Mouse (Mus musculus) thymus, postnatal 25 days (tissue): ENCODE results near the gene Kif6.

Experiments
- DNase-seq: peaks from one replicate; pipeline ENCODE4 v3.0.0; 2022

Gene Kif6

DNA sequence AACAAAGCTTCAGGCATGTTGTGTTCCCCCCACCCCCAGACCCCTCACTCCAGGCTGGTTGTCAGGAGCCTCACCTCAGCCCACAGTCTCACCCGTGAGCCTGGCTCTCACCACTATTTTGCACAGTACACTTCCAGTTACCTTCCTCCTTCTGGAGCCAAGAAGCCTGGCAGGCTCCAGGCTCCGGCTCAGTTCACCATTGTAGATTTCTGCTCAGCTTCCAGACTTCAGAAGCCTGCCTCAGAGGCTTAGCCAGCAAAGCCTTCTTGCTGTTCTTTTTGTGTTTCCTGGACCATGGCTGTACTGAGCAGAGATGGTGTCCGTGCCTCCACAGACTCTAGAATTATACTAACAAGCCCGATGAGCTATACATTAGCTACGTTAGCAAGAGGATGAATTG, 248.7 kb downstream of the Kif6 start:
- DNase-seq, result no peak

DNA sequence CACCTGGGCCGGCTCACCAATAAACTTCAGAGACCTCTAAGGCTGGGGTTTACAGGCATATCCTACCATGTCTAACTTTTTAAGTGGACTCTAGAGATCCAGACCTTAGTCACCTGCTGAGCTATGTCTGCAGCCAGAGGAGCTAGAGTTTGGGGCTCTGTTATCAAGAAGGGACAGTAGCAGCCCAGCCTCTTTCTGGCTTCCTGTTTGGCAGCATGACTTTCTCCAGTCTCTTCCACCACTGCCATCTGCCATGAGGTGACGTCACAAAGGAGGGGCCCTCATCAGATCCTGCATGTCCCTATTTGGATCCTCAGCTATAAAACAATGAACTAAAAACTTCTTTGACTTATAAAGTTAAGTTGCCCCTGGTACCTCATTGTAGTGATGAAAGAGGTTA, 250.7 kb downstream of the Kif6 start:
- no peak for DNase-seq

DNA sequence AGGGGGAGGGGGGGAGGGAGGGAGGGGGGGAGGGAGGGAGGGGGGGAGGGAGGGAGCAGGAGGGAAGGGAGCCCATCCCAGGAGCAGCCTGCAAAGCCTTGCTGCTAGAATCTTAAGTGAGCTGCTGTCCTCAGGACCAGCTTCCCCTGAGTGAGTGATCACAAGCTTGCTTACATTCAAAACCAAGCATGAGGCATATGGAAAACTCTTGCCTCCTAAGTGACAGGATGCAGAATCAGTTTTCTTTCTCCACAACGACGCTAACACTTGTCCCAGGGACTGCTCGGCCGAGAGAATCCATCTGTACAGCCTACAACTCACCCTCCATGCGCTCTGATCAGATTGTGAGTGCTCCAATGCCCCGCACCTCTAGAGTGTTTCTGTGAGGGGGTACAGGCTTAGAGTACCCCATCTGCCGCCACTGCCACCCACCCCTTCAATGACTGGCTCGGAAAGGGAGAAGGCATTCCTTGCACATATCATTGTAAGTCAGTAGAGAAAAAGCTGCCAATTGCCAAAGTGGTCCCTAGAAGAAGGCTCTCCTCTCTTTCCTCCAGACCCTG, 251.8 kb downstream of the Kif6 start:
- no peak for DNase-seq

DNA sequence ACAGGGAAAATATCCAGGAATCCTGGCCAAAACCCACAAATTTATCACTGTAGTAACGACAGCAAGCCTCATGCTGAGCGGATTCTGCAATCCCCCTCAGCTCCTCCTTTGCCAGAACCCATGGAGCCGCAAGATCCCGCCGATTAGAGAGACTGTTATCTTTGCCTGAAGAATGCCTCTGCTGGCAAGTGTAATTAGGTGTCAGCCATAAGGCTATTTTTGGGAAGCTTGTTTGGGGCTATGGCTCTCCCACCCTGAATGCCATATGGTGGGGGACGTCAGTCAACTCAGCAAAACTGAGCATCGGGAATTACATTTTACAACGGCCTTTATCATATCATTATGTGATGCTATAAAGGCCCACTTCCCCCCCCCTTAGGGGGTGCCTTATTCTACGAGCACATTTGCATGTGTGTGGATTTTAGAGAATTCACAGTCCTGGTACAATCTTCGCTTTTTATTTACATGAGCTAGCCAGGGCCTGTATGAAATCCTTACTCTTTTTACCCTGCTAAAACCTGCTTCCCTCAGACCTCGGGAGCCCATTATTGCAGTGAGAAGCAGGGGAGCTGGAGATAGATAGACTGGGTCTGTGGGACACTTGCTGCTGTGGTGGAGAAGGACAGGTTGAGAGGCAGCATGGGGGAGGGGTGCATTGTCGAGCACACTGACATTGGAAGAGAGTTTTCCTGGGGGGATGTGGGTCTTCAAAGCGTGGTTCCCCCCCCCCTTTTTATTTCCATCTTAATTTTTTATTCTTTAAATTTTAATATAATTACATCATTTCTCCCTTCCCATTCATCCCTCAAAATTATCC, 252.6 kb downstream of the Kif6 start:
- DNase-seq, result no peak

DNA sequence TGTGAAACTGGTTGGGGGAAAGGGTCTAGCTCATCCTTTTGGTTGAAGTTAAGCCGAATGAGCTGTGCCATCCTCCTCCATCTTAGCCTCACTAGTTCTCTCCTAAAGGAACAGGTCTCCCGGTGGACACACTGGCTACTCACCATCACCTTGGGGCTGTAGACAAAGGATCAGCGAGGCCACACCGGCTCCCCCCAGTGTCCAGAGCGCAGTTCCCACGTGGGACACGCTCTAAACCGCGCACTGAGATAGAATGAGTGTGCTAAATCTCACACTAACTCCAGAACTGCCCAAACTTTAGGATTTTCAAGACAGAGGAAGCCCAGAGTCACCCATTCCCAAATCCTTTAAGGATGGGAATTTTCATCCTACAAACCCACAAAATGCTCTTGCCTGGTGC, 254.3 kb downstream of the Kif6 start:
- DNase-seq, result no peak

DNA sequence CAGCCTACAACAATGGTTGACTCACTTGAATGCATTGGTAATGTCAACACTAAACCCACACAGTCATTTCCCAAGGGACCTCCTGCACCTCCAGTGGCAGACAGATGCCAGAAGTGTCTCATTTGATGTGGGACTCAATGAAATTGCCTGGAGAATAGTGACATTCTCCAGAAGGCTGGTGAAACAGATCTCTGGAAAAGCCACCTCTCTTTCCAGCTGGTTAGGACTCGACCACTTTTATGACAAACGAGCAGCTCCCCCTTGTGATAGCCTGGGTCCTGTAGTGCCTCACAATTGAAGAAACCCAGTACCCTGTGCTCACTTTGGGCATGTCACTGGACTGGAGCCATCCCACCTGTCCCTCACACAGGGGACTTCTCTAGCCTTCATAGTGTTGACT, 257.4 kb downstream of the Kif6 start:
- no peak for DNase-seq

DNA sequence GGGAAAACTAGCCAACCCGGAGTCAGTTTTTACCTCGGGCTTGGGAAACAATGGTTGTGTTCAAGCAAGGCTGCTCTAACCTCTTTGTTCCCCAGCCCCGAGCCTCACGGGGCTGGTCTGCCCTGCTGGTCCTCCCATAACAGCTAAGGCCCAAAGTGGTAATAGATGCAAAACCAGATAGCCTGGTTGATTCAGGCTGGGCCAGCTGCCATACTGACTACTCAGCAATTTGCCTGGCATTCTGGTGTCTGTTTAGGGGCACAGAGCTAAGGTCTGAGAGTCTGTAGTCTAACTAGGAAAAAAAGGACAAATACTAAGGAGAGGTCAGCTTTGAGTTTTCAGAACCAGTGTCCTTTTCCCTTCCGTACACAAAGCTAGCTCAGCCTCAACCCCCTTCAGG, 259.8 kb downstream of the Kif6 start:
- no peak for DNase-seq

DNA sequence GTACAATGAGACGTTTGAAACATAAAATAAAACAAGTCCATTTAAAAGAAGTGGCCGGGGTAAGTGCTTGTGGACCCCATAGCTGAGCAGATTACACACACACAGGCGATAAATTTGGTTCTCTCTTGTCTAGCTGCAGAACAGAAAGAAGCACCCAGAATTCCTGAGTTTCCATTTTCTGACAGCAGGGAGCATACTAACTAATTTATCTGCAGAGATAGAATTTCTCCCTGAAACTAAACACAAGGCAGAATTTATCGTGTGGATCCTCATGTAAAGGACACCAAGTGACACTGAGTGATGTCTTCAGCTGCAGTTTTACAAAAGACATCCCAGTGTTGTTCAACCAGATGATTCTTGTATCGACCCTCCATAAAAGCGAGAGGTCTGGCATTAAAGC, 260.5 kb downstream of the Kif6 start:
- no peak for DNase-seq

DNA sequence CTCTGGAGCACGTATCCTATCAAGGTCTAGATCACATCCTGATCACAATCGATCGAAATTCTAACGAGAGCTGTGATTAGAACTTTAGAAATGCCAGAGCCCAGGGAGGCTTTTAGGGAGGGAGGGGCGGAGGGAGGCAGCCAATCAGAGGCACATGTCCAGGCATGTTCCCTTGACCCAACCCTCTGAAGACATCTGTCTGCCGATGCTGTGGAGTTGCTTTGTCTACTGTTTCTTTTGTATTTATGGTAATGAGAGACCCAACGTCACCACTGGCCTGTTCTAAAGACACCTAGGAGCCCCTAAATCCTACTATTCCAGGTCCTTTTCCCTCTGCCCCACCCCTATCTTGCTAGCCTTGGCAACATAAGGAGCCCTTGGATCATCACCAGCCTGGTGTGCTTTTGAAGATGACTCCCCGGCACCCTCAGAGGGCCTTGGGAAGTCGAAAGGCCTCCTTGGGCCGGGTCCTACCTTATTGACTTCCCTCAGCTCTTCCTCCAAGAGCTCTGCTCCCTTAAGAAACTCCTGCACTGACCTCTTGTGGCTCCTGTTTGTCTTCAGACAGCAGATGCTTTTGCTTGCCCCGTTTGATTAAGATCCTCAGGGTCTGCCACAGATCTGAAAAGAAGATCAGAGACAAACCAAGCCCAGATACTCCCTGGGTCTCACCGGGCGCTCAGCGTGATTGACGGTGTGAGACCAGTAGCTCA, 261.2 kb downstream of the Kif6 start:
- no peak for DNase-seq

DNA sequence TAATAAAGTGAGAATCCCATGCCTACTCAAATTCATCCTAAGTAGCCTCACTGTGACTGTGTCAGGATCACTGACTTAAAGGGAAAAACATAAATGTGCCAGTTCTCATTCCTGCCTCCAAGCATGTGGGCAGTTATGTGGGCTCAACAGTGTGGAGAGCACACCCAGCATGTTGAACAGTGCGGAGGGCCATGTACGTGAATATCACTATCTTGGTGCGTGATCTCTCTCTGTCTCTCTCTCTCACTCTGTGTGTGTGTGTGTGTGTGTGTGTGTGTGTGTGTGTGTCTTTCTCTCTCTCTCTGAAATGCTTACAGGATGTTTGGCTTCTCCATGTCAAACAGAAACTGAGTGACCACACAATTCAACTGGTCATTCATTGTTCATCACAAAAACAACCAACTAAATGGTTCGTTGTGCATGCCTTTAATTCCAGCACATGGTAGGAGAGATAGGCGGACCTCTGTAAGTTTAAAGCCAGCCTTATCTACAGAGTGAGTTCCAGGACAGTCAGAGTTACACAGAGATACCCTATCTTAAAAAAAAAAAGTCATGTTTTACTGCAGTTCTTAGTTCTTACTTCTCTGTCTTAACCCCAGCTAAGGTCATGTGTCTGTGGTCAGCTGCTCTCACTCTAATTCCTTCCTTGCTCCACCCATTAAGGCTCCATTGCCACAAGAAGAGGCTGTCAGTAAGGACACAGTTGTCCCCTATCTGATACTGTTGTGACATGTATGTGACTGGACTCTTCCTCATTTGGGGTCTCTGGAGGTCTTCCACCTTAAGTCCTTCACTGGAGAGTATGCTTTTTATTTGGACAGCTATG, 266.2 kb downstream of the Kif6 start:
- DNase-seq, result no peak

DNA sequence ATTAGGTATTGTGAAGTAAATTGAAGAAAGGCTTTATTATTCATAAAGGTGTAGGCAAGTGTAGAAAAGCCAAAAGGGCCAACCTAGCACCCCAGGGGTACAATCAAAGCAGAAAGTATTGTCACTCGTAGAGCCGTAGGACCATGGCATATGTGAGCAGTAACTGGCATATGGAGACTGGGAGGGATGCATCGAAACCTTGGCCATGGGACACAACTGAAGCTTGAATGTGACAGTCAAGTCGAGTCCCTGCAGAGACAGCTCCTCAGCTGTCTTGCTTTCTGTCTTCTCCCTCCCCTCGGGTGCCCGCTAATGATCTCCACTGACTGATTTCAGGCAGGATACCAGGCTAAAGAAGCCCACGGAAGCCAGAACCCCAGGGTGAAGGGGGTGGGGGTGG, 266.9 kb downstream of the Kif6 start:
- DNase-seq, result no peak

DNA sequence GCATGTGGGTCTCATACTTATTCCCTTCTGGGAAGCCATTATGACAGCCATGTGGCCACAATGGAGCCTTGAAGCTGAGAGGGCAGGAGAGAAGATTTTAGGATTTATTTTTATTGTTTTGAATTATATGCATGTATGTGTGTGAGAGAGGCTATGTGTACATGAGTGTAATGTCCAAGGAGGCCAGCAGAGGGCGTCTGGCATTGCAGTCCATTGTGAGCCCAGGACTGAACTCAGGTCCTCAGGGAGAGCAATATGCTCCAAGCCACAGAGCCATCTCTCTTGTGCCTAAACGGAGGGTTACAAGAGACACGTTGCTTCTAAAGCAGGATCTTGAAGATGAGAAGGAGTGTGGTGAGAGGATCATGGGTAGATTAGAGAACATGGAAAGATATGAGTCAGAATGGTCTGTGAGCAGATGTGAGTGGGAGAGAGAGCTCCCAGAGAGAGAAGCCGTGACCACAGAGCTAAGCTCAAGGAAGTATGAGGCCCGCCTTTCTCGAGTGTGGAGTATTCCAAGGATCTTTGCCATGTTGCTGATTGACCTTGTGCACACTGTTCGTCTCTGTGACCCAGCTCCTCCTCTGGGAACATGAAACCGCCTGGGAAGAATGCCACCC, 268.3 kb downstream of the Kif6 start:
- DNase-seq, result no peak

DNA sequence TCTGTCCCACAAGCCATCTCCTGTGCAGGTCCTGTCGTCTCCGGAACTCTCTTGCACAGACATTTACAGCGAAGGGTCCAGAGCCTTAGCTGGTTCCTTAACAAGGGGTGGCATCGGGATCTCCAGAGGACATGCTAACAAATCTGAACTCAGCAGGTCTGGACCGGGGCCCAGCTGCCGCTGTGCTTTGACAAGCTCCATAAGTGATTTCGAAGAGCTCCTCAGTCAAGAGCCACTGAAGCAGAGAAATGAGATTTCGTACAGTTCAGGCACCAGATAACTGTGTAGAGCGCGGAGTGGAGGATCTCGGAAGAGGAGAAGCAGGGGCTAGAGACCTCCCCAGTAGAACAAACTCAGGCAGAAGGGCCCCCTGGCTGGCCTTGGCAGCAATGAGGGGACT, 270.1 kb downstream of the Kif6 start:
- no peak for DNase-seq

DNA sequence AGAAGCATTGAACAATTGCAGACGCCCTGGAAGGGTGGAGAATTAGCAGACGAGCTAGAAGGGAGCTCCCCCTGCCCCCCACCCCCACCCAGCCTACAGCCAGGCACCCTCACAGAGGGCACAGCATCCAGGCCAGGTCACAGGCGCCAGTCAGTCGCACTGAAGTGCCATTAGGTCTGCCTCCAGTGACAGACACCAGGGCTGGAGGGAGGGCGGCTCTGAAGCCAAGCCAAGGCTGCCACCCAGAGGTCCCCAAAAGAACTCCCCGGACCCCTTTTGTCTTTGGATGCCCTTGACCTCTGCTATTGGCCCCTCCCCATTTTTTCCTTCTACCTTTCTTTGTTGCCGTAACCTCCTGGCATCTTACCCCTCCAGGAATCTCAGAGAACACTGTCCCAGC, 274.7 kb downstream of the Kif6 start:
- DNase-seq, result no peak

DNA sequence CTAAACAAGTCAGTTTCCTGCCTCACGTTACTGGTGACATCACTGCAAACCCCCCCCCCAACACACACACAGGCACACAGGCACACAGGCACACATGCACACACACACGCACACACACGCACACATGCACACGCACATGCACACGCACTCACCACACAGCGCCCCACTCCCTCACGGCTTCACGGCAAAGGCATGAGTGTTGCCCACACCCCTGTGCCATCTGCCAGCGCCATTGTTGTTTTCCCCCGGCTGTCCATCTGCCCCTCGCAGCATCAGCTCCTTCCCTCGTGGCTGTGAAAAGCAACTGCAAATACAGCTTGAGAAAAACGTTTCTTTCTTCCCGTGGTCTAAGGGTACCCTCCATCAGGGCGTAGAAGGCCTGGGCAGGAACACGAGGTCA, 275.9 kb downstream of the Kif6 start:
- DNase-seq, result no peak

DNA sequence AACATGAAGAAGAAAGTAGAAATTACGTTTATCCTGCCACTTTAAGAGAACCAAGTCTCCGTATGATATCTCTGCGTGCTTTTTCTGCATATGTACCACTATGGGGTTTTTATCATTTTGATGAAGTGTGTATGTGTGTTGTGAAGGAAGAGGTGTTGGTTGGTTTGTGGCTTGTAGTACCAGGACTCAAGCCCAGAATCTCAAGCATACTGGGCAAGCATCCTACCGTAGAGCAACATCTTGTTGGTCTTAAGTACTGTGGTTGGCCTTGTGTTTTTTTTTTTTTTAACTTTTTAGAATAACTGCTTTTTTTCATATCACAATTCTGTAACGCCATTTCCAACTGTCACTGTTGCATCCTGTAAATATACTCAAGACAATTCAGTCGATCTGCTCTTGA, 277.5 kb downstream of the Kif6 start:
- DNase-seq, result no peak

DNA sequence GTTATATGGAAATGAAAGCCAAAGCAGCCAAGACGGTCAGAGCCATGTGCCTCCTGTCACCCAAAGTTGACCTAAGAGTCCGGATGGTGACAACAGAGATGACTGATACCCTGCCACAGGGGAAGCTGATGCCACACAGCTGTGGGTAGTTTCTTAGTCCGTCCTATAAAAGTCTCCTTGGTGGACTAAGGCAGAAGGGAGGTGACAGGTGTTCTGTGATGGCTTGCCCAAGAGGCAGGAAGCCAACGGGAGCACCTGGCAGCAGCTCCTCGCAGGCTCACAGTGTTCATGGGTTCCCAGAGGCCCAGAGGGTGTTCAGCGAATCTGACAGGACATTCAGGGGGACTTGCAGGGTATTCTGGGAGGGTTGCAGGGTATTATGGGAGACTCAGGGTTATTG, 279.5 kb downstream of the Kif6 start:
- no peak for DNase-seq

DNA sequence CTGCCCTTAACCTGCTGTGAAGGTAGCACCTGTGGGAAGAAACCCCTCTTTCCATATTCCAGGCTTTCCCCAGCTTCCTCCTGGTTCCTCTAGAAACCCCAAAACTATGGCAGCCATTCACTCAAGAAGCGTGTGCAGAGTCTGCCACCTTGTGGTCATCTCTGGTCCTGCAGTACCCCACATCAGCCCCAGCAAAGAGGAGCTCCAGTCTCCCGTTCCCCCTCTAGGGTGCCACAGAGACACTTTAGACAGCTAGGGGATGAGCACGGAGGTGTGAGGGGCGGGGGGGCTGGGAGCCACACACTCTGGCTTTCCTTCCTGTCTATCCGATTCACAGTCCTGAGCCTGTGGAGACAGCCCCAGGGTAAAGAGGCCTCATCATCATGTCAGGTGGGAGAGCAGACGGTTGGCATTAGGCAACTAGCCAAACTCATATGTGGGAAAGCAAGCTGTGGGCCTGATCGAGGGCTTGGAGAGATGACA, 284.0 kb downstream of the Kif6 start:
- DNase-seq, result peak; percentile 60

DNA sequence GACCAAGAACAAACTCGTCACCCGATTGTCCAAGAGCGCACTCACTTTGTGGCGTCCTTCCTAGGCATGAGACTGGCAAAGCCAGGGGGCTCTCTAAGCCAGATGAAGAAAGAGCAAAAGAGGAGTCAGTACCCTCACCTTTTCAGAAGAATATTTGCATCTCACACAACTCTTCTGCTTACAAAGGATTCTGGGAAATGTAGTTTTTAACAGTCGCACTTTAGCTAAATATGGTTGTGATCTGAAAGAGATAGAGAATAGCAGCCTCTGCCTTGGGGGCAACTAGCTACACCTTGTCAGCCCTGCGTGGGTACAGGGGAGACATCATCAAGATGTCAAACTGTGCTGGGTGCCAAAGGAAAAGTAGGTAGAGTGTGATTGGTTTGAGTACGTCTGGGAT, 287.7 kb downstream of the Kif6 start:
- no peak for DNase-seq

DNA sequence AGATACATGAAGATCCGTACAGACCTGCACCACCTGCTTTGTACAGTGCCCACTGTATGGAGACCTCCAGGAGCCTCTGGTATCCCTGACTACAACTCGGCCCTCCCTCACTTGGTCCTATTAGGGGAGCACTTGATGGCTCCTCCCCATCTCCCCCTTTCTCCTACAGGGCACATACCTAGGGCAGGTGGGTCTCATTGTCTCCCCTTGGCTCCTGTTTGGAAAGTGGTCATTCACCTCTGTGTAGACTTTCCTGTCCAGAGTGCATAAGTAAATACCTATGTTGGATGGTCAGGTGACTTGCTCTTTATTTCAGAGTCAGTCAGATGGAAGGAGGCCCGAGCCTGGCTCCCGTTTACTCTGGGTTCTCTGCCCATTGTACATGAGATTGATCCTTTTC, 308.5 kb downstream of the Kif6 start:
- no peak for DNase-seq

DNA sequence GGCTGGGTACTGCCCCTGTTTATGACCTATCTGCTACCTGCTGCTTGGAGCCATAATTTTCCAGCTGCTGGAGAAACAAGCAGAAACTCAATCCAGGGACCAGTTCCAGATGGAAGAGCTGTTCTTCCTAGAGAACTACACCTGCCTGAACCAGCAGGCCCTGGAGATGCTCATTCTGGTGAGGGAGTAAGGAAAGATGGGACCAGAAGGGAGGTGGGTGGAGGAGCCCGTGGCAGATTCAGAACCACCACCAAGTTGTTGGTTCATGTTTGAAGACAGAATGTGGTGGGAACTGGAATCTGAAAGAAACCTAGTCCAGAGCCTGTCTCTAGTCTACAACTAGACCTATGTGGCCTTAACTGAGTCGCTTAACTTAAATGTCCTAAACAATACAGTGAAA, 312.7 kb downstream of the Kif6 start:
- no peak for DNase-seq

DNA sequence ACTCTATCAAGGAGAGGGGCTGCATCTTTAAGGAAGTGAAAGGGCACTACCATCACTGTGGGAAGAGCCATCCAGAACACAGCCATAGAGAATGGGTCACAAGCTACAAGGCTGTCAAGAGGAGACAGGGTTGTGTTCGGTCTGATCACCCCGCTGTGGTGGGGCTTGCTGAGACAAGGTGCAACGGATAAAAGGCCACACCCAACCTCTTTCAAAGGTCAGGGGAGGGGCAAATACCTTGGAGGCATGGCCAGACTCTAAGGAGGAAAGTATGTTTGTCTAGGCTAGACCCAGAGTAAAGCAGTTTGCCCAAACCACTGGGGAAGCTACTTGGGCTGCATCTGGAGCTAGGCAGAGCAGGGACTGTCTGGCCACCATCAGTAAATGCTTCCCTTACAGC, 318.9 kb downstream of the Kif6 start:
- no peak for DNase-seq

DNA sequence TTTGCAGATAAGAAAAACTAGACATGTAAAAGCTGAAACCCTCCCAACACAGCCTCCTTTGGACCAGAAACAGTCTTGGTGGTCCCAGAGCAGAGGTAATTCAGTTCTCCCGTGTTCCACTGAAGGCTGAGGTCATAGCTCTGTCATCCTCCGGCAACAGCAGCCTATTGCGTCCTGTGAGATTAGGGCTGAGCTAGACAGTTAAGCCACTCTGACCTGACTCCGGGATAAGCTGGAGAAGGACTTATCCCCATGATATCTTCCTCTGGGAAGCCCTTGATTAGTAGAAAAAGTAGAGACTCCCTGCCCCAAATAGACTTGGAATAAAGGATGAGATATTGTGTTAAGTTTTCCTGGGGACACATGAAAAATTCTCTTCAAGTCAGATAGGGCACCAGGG, 319.6 kb downstream of the Kif6 start:
- DNase-seq, result no peak
